Mouse (Mus musculus) liver, embryonic 12.5 days (tissue): ENCODE results near the gene Galnt2. TPM values are rescaled to one million over a fixed set of nuclear protein-coding genes. Genes with fewer than 3 reads are reported as not detected.

Source experiments
- ATAC-seq: fragments of 200-750 bp; cut with Nextera tagmentation; 2 replicates; pipeline ENCODE4 v1.8.0; 2017; ENCODE audit warnings: moderate number of reproducible peaks, mild to moderate bottlenecking, moderate library complexity
- H3K27ac ChIP-seq: fragments of 300-500 bp; sonication (generic); 2 replicates; pipeline ENCODE4 v1.5.1; 2016; ENCODE audit warnings: mild to moderate bottlenecking
- H3K27me3 ChIP-seq: fragments of 300-500 bp; sonication (generic); replicated peaks from 2 replicates; pipeline ENCODE4 v1.6.1; 2016; ENCODE audit warnings: mild to moderate bottlenecking, moderate library complexity
- H3K36me3 ChIP-seq: fragments of 300-500 bp; sonication (generic); 2 replicates; pipeline ENCODE4 v1.6.1; 2016; ENCODE audit warnings: mild to moderate bottlenecking, moderate library complexity
- H3K4me1 ChIP-seq: fragments of 300-500 bp; sonication (generic); 2 replicates; pipeline ENCODE4 v1.6.1; 2016
- H3K4me2 ChIP-seq: fragments of 300-500 bp; sonication (generic); 2 replicates; pipeline ENCODE4 v1.6.1; 2016; ENCODE audit warnings: mild to moderate bottlenecking, moderate library complexity
- H3K4me3 ChIP-seq: fragments of 300-500 bp; sonication (generic); 2 replicates; pipeline ENCODE4 v1.5.1; 2016; ENCODE audit warnings: mild to moderate bottlenecking, moderate library complexity
- H3K9ac ChIP-seq: fragments of 300-500 bp; sonication (generic); 2 replicates; pipeline ENCODE4 v1.6.1; 2016; ENCODE audit warnings: mild to moderate bottlenecking, moderate library complexity
- H3K9me3 ChIP-seq: fragments of 300-500 bp; sonication (generic); replicated peaks from 2 replicates; pipeline ENCODE4 v1.6.1; 2016; ENCODE audit warnings: mild to moderate bottlenecking, moderate library complexity
- WGBS: fragments of 180-500 bp; shearing (Covaris S2); methylation state at CpG from one replicate; pipeline ENCODE4 v1.1.7; 2016; ENCODE audit not compliant: insufficient replicate concordance; 5-methylcytosine and 5-hydroxymethylcytosine counted together
- polyA plus RNA-seq: library from polyadenylated mRNA; unstranded; fragments of >200 nt; fragmentation: Nextera tagmentation; extraction: Ambion mirVana; gene quantifications from 2 replicates; pipeline ENCODE4 v1.2.1, GENCODE M21; 2016

Galnt2 gene
- polyA plus RNA-seq, 1 experiment from 2014 or later: 37.5 TPM

- Histone ChIP-seq H3K9ac (no peak overlapping the region), H3K4me1 (peaks cover 75% of the 10 kb centered on the region), H3K27ac (peak overlapping the region; percentile 40; the same call in 1 of the 2 replicates), H3K27me3 (no peaks in the 10 kb centered on the region), H3K36me3 (peaks cover 15% of the 10 kb centered on the region), H3K9me3 (no peaks in the 10 kb centered on the region), H3K4me3 (no peak overlapping the region), H3K4me2 (peak overlapping the region; percentile 31)
- WGBS: 26% methylated on average over 11 of the region's 11 CpGs
- ATAC-seq: peak; percentile 70
Observed at GRCm38 (mm10) chr8:124318612-124319315, 87.6 kb downstream of the Galnt2 start.

DNA sequence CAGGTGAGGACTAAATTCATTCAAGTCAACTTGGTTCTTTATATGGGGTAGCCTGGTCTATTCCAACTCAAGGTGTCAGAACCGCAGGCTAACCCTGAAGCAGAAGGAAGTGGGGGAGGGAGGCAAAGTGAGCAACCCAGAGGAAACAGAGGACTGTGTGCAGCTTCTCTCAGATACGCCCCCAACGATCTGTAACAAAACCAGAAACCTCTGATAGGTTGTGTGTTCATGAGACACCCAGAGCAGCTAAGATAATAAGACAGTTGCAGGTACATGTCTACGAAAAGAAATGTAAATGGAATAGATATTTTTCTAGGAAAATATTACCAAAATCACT, 88.1 kb downstream of the Galnt2 start:
- ATAC-seq: peak; percentile 46; the same call in 1 of the 2 replicates
- Histone ChIP-seq H3K4me1 (peaks cover 73% of the 10 kb centered on the region), H3K36me3 (peaks cover 21% of the 10 kb centered on the region), H3K4me2 (peak overlapping the region; percentile 31), H3K27me3 (no peaks in the 10 kb centered on the region), H3K9ac (no peak overlapping the region), H3K4me3 (no peak overlapping the region), H3K27ac (peak overlapping the region; percentile 40; the same call in 1 of the 2 replicates), H3K9me3 (no peaks in the 10 kb centered on the region)
- WGBS: 20% methylated on average over 4 of the region's 4 CpGs

DNA sequence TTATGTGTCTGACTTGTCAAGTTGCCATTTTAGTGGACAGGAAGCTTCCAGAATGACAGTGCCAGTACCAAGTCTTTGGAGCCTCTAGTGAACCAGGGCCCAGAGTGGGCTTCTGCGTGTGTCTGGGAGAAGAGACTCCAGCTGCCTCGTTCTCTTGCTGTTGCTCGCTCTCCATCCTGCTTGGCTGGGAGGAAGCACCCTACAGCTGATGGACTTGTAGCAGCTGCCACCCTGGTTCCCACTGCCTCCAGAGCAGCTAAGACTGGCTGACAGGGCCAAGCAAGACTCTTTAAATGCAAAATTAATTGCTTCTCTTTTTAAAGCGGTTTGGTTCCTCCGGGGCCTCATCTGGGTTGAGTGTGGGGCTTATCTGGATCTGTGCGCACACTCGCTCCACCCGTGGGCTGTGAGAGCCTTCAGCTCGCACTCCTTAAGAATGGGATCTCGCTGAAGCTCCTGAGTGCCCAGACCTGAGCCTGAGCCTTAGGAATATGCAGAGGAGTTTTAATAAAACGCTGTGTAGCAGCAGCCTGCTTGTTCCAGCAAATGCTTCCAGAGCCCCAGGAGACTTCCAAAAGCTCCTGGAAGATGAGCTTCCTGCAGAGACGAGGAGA, 90.1 kb downstream of the Galnt2 start:
- peaks cover 57% of the 10 kb centered on the region for H3K4me1 ChIP-seq
- H3K4me2 ChIP-seq: peak overlapping the region; percentile 21
- H3K36me3 ChIP-seq: peaks cover 37% of the 10 kb centered on the region
- 34% methylated on average over 12 of the region's 12 CpGs for WGBS
- ATAC-seq: no peak
- peak overlapping the region; percentile 34; the same call in 1 of the 2 replicates for H3K27ac ChIP-seq
- H3K4me3 ChIP-seq: no peak overlapping the region
- no peak overlapping the region; the same call in 1 of the 2 replicates for H3K9ac ChIP-seq
- H3K27me3 ChIP-seq: no peaks in the 10 kb centered on the region
- H3K9me3 ChIP-seq: no peaks in the 10 kb centered on the region

GRCm38 (mm10) chr8:124323356-124323755, 92.2 kb downstream of the Galnt2 start:
- Histone ChIP-seq H3K9ac (no peak overlapping the region), H3K27ac (no peak overlapping the region), H3K27me3 (no peaks in the 10 kb centered on the region), H3K36me3 (peaks cover 51% of the 10 kb centered on the region), H3K9me3 (no peaks in the 10 kb centered on the region), H3K4me3 (no peak overlapping the region), H3K4me1 (peaks cover 37% of the 10 kb centered on the region), H3K4me2 (no peak overlapping the region)
- ATAC-seq: no peak
- WGBS: 83% methylated on average over 14 of the region's 14 CpGs

GRCm38 (mm10) chr8:124328259-124328658, 97.1 kb downstream of the Galnt2 start:
- ATAC-seq: no peak

DNA sequence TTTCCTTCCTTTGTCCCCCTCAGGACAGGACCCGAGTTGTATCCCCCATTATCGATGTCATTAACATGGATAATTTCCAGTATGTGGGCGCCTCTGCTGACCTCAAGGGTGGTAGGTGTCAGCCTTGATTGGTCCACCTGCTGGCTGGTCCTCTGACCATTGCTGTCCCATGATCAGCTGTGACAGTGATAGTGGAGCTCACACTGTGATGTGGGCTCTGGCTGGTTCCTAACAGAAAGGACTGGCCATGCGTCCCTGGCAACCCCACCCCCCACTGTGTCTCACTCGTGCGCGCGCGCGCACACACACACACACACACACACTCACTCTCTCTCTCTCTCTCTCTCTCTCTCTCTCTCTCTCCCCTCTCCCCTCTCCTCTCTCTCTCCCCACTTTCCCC, 98.5 kb downstream of the Galnt2 start:
- no peak overlapping the region for H3K4me3 ChIP-seq
- H3K27me3 ChIP-seq: no peaks in the 10 kb centered on the region
- H3K27ac ChIP-seq: no peak overlapping the region
- WGBS: 77% methylated on average over 10 of the region's 10 CpGs
- H3K9ac ChIP-seq: no peak overlapping the region
- no peaks in the 10 kb centered on the region for H3K9me3 ChIP-seq
- no peak for ATAC-seq
- H3K4me1 ChIP-seq: no peaks in the 10 kb centered on the region; the same call in 1 of the 2 replicates
- H3K36me3 ChIP-seq: peaks cover 84% of the 10 kb centered on the region
- H3K4me2 ChIP-seq: no peak overlapping the region

More at GRCm38 (mm10) chr8:124328259-124328658, 97.1 kb downstream of the Galnt2 start:
- Histone ChIP-seq H3K27ac (no peak overlapping the region), H3K4me3 (no peak overlapping the region), H3K27me3 (no peaks in the 10 kb centered on the region), H3K4me1 (no peaks in the 10 kb centered on the region; the same call in 1 of the 2 replicates), H3K9ac (no peak overlapping the region), H3K9me3 (no peaks in the 10 kb centered on the region), H3K4me2 (no peak overlapping the region), H3K36me3 (peaks cover 84% of the 10 kb centered on the region)
- 85% methylated on average over 7 of the region's 7 CpGs for WGBS

DNA sequence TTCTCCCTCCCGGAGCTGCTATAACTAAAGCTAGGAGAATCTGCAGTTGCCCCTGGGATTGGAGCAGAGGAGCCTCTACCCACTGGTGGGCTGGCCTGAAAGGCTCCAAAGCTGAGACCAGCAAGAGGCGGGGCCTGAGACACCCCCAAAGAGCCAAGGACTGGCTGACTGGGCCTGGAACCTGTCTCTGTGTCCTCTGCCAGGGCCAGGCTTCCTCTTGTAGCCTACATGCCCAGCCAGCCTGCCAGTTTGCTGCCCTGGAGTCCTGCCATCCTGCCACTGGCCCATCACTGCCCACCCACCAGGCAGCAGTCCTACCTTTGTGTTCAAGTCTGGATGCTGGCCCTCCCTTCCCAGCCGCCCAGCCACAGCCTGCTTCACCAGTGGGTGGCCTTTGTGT, 99.2 kb downstream of the Galnt2 start:
- 69% methylated on average over 2 of the region's 3 CpGs for WGBS

GRCm38 (mm10) chr8:124331094-124331493, 99.9 kb downstream of the Galnt2 start:
- no peak for ATAC-seq
- no peak overlapping the region for H3K27ac ChIP-seq
- H3K9ac ChIP-seq: no peak overlapping the region
- peaks cover 84% of the 10 kb centered on the region for H3K36me3 ChIP-seq
- 73% methylated on average over 3 of the region's 3 CpGs for WGBS
- no peak overlapping the region for H3K4me2 ChIP-seq
- no peak overlapping the region for H3K4me3 ChIP-seq
- H3K4me1 ChIP-seq: no peaks in the 10 kb centered on the region; the same call in 1 of the 2 replicates
- H3K27me3 ChIP-seq: no peaks in the 10 kb centered on the region
- H3K9me3 ChIP-seq: no peaks in the 10 kb centered on the region

More for the DNA sequence above, 99.2 kb downstream of the Galnt2 start:
- H3K4me2 ChIP-seq: no peak overlapping the region
- H3K36me3 ChIP-seq: peaks cover 84% of the 10 kb centered on the region
- H3K27me3 ChIP-seq: no peaks in the 10 kb centered on the region
- H3K27ac ChIP-seq: no peak overlapping the region
- no peak overlapping the region for H3K9ac ChIP-seq
- ATAC-seq: no peak
- no peaks in the 10 kb centered on the region; the same call in 1 of the 2 replicates for H3K4me1 ChIP-seq
- H3K9me3 ChIP-seq: no peaks in the 10 kb centered on the region
- H3K4me3 ChIP-seq: no peak overlapping the region

DNA sequence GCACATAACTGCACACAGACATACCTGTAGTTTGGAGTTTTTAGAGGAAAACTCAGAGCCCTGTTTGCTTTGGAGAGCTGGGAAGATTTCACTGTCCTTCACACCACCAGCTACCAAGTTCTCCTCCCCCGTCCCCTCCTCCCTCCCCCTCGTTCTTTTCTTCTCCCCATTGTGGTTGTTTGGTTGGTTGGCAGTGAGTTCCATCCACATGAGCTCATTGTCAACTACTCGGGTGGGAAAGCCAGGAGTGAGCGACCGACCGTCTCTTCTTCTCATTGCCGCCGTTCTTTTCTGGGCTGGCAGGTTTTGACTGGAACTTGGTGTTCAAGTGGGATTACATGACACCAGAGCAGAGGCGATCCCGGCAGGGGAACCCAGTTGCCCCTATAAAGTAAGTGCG, 100.5 kb downstream of the Galnt2 start:
- WGBS: 80% methylated on average over 11 of the region's 11 CpGs
- H3K27ac ChIP-seq: no peak overlapping the region
- peaks cover 85% of the 10 kb centered on the region for H3K36me3 ChIP-seq
- no peaks in the 10 kb centered on the region; the same call in 1 of the 2 replicates for H3K4me1 ChIP-seq
- H3K9me3 ChIP-seq: no peaks in the 10 kb centered on the region
- no peak overlapping the region for H3K9ac ChIP-seq
- H3K4me2 ChIP-seq: no peak overlapping the region
- no peak overlapping the region for H3K4me3 ChIP-seq
- H3K27me3 ChIP-seq: no peaks in the 10 kb centered on the region
- no peak for ATAC-seq

- Histone ChIP-seq H3K9me3 (no peaks in the 10 kb centered on the region), H3K4me1 (no peaks in the 10 kb centered on the region), H3K4me3 (no peak overlapping the region), H3K36me3 (peaks cover 99% of the 10 kb centered on the region), H3K27ac (no peak overlapping the region), H3K27me3 (no peaks in the 10 kb centered on the region), H3K4me2 (no peak overlapping the region), H3K9ac (no peak overlapping the region)
- 90% methylated on average over 13 of the region's 13 CpGs for WGBS
- ATAC-seq: no peak
Observed at GRCm38 (mm10) chr8:124336302-124336701, 105.1 kb downstream of the Galnt2 start.

DNA sequence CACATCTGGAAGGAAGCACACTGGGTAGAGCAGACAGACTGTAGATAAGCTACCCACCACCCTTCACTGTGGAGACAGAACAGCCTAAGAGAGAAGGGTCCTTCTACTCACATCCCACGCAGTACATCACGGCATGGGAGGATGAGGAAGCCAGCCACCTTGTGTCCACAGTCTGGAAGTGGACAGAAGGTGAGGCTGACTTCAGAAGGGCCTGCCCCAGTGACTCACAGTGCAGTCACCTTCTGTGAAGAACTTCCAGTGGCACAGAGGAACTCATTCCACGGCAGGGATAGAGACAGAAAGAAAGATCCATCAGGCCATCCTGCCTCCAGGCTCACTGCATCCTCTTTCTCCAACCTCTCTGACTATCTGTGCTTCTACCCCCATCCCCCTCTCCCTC, 108.6 kb downstream of the Galnt2 start:
- Histone ChIP-seq H3K9ac (no peak overlapping the region), H3K4me3 (no peak overlapping the region), H3K4me1 (no peaks in the 10 kb centered on the region), H3K4me2 (no peak overlapping the region), H3K27ac (no peak overlapping the region), H3K27me3 (no peaks in the 10 kb centered on the region), H3K36me3 (peaks cover 91% of the 10 kb centered on the region), H3K9me3 (no peaks in the 10 kb centered on the region)
- ATAC-seq: no peak
- WGBS: 84% methylated on average over 3 of the region's 3 CpGs

- Histone ChIP-seq H3K27ac (no peak overlapping the region), H3K4me1 (no peaks in the 10 kb centered on the region), H3K4me2 (no peak overlapping the region), H3K4me3 (no peak overlapping the region), H3K9me3 (no peaks in the 10 kb centered on the region), H3K9ac (no peak overlapping the region), H3K36me3 (peaks cover 87% of the 10 kb centered on the region), H3K27me3 (no peaks in the 10 kb centered on the region)
- WGBS: 82% methylated on average over 17 of the region's 17 CpGs
- ATAC-seq: no peak
Observed at GRCm38 (mm10) chr8:124340360-124341068, 109.3 kb downstream of the Galnt2 start.
